Mouse (Mus musculus) spleen, adult 18-20 months (tissue): Measurements from ENCODE around the gene A430033K04Rik.

Experiments
- DNase-seq, 2 experiments: peaks; one replicate each; pipeline ENCODE4 v3.0.0; 2022; ENCODE audit warnings: mixed read lengths in 2 of 2

The A430033K04Rik gene

DNA sequence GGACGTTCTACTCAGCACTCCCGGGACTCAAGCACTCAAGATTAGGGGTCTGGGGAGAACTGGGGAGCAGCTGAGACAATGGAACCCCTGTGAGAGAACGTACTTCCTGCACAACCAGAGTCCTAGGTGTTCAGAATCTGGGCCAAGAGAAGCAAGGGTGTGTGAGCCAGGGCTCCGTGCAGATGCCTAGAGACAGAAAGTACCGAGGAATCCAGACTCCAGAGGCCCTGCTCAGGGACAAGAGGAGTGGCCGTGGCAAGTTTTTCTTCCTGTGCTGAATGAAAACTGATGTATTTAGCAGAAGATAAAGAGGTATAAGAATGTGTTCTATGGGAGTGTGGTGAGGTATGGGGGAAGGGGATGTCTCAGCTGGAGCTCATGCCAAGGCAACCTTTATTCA lies 74.8 kb downstream of the A430033K04Rik start:
- no peak for DNase-seq
